Mouse (Mus musculus) limb, embryonic 14.5 days (tissue): ENCODE measurements at regions not wholly inside any gene's neighbourhood (a gene's known extent, or its start where the extent isn't known, plus 50 kb on each side); places are given as distances from the start of the nearest gene placed in this dataset.

Experiments
- ATAC-seq: fragments of 200-750 bp; cut with Nextera tagmentation; 2 replicates; pipeline ENCODE4 v1.8.0; 2017; ENCODE audit warnings: low read depth, moderate number of reproducible peaks, moderate TSS enrichment; ENCODE audit not compliant: low FRiP score
- DNase-seq: peaks from one replicate; pipeline ENCODE4 v3.0.0-alpha.2; 2015; ENCODE audit warnings: low spot score
- H3K27ac ChIP-seq: fragments of 300-500 bp; sonication (generic); replicated peaks from 2 replicates; pipeline ENCODE4 v1.5.1; 2014; ENCODE audit warnings: low read depth, mild to moderate bottlenecking, low read length, moderate library complexity, mixed read lengths
- H3K27me3 ChIP-seq: fragments of 300-500 bp; sonication (generic); 2 replicates; pipeline ENCODE4 v1.6.1; 2014; ENCODE audit warnings: low read length, mixed read lengths; ENCODE audit not compliant: control insufficient read depth, insufficient read depth
- H3K36me3 ChIP-seq: fragments of 300-500 bp; sonication (generic); 2 replicates; pipeline ENCODE4 v1.6.1; 2014; ENCODE audit warnings: mild to moderate bottlenecking, low read length, moderate library complexity, mixed read lengths; ENCODE audit not compliant: control insufficient read depth, insufficient read depth
- H3K4me1 ChIP-seq: fragments of 300-500 bp; sonication (generic); 2 replicates; pipeline ENCODE4 v1.6.1; 2014; ENCODE audit warnings: antibody characterized with exemption, low read length, mixed read lengths; ENCODE audit not compliant: control insufficient read depth, insufficient read depth
- H3K4me2 ChIP-seq: fragments of 300-500 bp; sonication (generic); replicated peaks from 2 replicates; pipeline ENCODE4 v1.6.1; 2014; ENCODE audit warnings: low read depth, mild to moderate bottlenecking, low read length, moderate library complexity; ENCODE audit not compliant: severe bottlenecking
- H3K4me3 ChIP-seq: fragments of 300-500 bp; sonication (generic); replicated peaks from 2 replicates; pipeline ENCODE4 v1.5.1; 2014; ENCODE audit warnings: low read length
- H3K9ac ChIP-seq: fragments of 300-500 bp; sonication (generic); 2 replicates; pipeline ENCODE4 v1.6.1; 2014; ENCODE audit warnings: mild to moderate bottlenecking, low read depth, low read length, moderate library complexity; ENCODE audit not compliant: severe bottlenecking
- H3K9me3 ChIP-seq: fragments of 300-500 bp; sonication (generic); 2 replicates; pipeline ENCODE4 v1.6.1; 2016; ENCODE audit warnings: low read length; ENCODE audit not compliant: control insufficient read depth
- POLR2A ChIP-seq: fragments of 200-500 bp; IDR thresholded peaks from 2 replicates; pipeline ENCODE4 v1.8.0; 2012; ENCODE audit warnings: inconsistent platforms, mild to moderate bottlenecking, moderate library complexity, borderline replicate concordance; ENCODE audit not compliant: insufficient read depth, insufficient read length; ENCODE audit errors: extremely low read depth
- WGBS: fragments of 180-500 bp; shearing (Covaris S2); extraction: QIAGEN DNeasy Blood & Tissue Kit; methylation state at CpG from one replicate; pipeline ENCODE4 v1.1.7; 2014; 5-methylcytosine and 5-hydroxymethylcytosine counted together

DNA sequence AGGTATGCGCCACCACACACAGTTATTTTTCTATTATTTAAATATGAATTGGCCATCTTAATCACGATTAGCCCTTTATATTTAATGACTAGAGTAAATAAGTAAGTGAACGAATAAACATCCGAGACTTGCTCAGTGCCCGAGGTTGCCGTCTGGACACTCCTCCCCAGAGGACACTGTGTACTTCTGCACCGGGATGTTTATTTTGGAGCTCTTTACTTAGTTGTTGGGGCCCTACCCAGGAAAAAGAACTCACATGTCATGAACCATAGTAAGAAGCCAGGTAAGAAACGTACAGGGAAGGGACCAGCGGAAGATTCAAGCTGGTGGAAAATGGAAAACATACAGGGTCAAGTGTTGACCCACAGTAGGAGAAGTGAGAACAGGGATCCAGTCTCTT is 89.0 kb downstream of the Akr1d1 start:
- WGBS = 87% methylated on average over 9 of the region's 9 CpGs
- Histone ChIP-seq H3K4me1 (0 out of 2 replicates have a peak, but pooled peaks cover 2% of the 10 kb centered on the region), H3K27me3 (no peaks in the 10 kb centered on the region), H3K4me3 (no peak overlapping the region), H3K9ac (no peak overlapping the region), H3K4me2 (no peak overlapping the region), H3K36me3 (no peaks in the 10 kb centered on the region), H3K9me3 (no peaks in the 10 kb centered on the region), H3K27ac (no peak overlapping the region)
- ATAC-seq = no peak
- DNase-seq = no peak
- no peak for TF ChIP-seq POLR2A

DNA sequence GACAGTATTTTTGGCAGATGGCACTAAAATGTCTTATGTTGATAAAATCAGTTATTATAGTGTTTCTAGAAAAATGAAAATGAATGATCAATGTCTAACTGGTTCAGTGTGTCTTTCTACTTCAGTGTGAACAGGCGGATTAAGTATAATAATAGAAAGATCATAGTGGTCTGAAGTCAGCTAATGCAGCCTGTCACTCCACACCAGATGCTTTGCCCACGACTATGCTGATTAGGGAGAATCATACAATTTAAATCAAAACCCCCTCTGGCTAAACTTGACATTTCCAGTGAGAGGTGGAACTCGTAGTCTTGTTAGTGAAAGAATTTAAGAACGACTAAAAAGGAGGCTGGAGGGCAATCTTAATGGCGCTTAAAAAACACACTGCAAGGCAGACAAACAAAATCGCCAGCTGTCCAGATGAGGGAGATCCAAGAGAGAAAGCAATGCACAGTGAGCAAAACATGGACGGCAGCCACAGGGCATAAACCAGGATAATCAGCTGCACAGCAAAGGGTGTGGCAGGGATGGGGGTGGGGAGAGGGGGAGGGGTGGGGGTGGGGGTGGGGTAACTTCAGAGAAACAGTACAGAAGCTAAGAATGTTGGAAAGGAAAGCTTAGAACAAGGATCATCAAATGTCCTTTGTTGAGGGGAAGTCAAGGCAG is 91.5 kb downstream of the Akr1d1 start:
- WGBS = 38% methylated on average over 7 of the region's 7 CpGs
- no peaks in the 10 kb centered on the region for H3K27me3 ChIP-seq
- ATAC-seq = no peak
- no peaks in the 10 kb centered on the region for H3K36me3 ChIP-seq
- no peak for DNase-seq
- no peaks in the 10 kb centered on the region for H3K9me3 ChIP-seq
- H3K9ac ChIP-seq = no peak overlapping the region
- no peak overlapping the region for H3K4me3 ChIP-seq
- TF ChIP-seq POLR2A = no peak
- H3K4me2 ChIP-seq = no peak overlapping the region
- no peak overlapping the region for H3K27ac ChIP-seq
- H3K4me1 ChIP-seq = 0 out of 2 replicates have a peak, but pooled peaks cover 2% of the 10 kb centered on the region

DNA sequence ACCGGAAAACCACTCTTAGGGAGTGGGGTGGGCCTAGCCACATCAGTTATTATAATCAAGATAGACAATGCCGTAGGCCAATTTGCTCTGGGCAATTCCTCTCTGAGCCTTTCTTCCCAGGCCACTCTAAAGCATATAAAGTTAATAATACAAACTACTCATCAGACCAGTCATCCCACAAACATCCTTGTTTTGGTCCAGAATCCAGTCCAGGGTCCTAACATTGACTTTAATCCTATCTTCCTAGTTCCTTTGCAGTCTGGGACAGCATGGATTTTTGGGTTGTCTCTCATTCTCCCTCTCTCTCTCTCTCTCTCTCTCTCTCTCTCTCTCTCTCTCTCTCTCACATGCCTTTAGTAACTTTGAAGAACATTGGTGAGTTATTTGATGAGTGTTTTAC is 92.3 kb downstream of the Akr1d1 start:
- Histone ChIP-seq H3K9me3 (no peaks in the 10 kb centered on the region), H3K36me3 (no peaks in the 10 kb centered on the region), H3K4me3 (no peak overlapping the region), H3K4me2 (no peak overlapping the region), H3K4me1 (0 out of 2 replicates have a peak, but pooled peaks cover 2% of the 10 kb centered on the region), H3K27me3 (no peaks in the 10 kb centered on the region), H3K27ac (no peak overlapping the region), H3K9ac (no peak overlapping the region)
- no peak for DNase-seq
- WGBS = 77% methylated on average over 2 of the region's 2 CpGs
- TF ChIP-seq POLR2A = no peak
- no peak for ATAC-seq

DNA sequence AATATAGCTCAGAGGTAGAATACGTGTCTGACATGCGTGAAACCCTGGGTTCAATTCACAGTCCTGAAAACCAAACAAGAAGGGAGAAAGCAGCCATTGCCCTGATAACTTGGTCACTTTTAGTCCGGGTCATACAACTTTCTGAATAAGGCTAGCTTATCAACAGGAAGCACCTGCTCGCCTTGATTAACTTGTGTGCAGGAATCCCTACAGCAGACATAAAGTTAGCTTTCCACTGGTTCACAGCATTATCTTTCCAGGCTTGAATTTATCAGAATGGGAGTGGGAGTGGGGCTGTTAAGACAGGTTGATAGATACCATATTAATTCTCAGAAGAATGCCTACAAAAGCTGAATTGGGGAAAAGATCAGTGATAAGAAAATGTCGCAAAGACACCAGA is 97.2 kb downstream of the Akr1d1 start:
- DNase-seq (no peak), ATAC-seq (no peak)
- no peak for TF ChIP-seq POLR2A
- 81% methylated on average over 5 of the region's 5 CpGs for WGBS
- Histone ChIP-seq H3K4me3 (no peak overlapping the region), H3K4me2 (no peak overlapping the region), H3K36me3 (no peaks in the 10 kb centered on the region), H3K9ac (no peak overlapping the region), H3K4me1 (no peaks in the 10 kb centered on the region), H3K27me3 (no peaks in the 10 kb centered on the region), H3K9me3 (no peaks in the 10 kb centered on the region), H3K27ac (no peak overlapping the region)

DNA sequence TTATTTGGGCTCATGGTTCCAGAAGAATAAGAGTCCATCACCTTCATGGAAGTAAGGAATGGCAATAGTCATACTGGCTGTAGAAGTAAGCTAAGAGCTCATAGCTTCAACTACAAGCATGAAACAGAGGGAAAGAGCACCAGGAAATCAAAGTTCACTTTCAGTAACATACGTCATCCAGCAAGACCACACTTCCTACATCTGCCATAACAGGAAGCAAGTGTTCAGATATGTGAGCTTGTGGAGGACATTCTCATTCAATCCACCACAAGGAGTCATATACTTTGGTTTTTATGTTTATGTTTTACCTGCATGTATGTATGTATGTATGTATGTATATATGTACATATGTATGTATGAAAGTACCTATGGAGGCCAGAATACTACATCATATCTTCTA is 104.0 kb downstream of the Akr1d1 start:
- Histone ChIP-seq H3K27me3 (no peaks in the 10 kb centered on the region), H3K4me1 (no peaks in the 10 kb centered on the region), H3K27ac (no peak overlapping the region), H3K4me3 (no peak overlapping the region), H3K4me2 (no peak overlapping the region), H3K9ac (no peak overlapping the region), H3K9me3 (no peaks in the 10 kb centered on the region), H3K36me3 (no peaks in the 10 kb centered on the region)
- 74% methylated on average over 1 of the region's 1 CpGs for WGBS
- DNase-seq = no peak
- no peak for TF ChIP-seq POLR2A
- ATAC-seq = no peak
